Mouse (Mus musculus) heart, postnatal 0 days (tissue): Measurements from ENCODE around the gene Rac3. TPM values are rescaled to one million over a fixed set of nuclear protein-coding genes. Genes with fewer than 3 reads are reported as not detected.

Experiments
- ATAC-seq: fragments of 200-750 bp; cut with Nextera tagmentation; 2 replicates; pipeline ENCODE4 v1.8.0; 2017; ENCODE audit warnings: low read depth, moderate number of reproducible peaks, moderate library complexity; ENCODE audit not compliant: insufficient read depth
- DNase-seq: peaks from one replicate; pipeline ENCODE4 v3.0.0-alpha.2; 2016; ENCODE audit warnings: low spot score
- H3K27ac ChIP-seq: fragments of 300-500 bp; sonication (generic); 2 replicates; pipeline ENCODE4 v1.5.1; 2014; ENCODE audit warnings: low read depth, mild to moderate bottlenecking
- H3K27me3 ChIP-seq: fragments of 300-500 bp; sonication (generic); 2 replicates; pipeline ENCODE4 v1.6.1; 2014; ENCODE audit warnings: low read length, mixed read lengths; ENCODE audit not compliant: control insufficient read depth, insufficient read depth
- H3K36me3 ChIP-seq: fragments of 300-500 bp; sonication (generic); replicated peaks from 2 replicates; pipeline ENCODE4 v1.6.1; 2014; ENCODE audit warnings: low read length, mixed read lengths; ENCODE audit not compliant: control insufficient read depth, insufficient read depth
- H3K4me1 ChIP-seq: fragments of 300-500 bp; sonication (generic); 2 replicates; pipeline ENCODE4 v1.6.1; 2014; ENCODE audit warnings: antibody characterized with exemption; ENCODE audit not compliant: control insufficient read depth, insufficient read depth
- H3K4me2 ChIP-seq: fragments of 300-500 bp; sonication (generic); 2 replicates; pipeline ENCODE4 v1.6.1; 2014; ENCODE audit warnings: low read depth, mild to moderate bottlenecking, low read length, moderate library complexity
- H3K4me3 ChIP-seq: fragments of 300-500 bp; sonication (generic); 2 replicates; pipeline ENCODE4 v1.5.1; 2014; ENCODE audit warnings: low read depth, low read length
- H3K9ac ChIP-seq: fragments of 300-500 bp; sonication (generic); replicated peaks from 2 replicates; pipeline ENCODE4 v1.6.1; 2014; ENCODE audit warnings: low read depth, low read length, mixed read lengths
- H3K9me3 ChIP-seq: fragments of 300-500 bp; sonication (generic); replicated peaks from 2 replicates; pipeline ENCODE4 v1.6.1; 2016; ENCODE audit warnings: low read length; ENCODE audit not compliant: control insufficient read depth
- CTCF ChIP-seq: IDR thresholded peaks from 2 replicates; pipeline ENCODE4 v1.5.1; 2016; ENCODE audit warnings: antibody characterized with exemption, control low read depth, low read depth
- EP300 ChIP-seq: IDR thresholded peaks from 2 replicates; pipeline ENCODE4 v1.6.1; 2016; ENCODE audit warnings: antibody characterized with exemption, low read depth
- WGBS: fragments of 180-500 bp; shearing (Covaris S2); extraction: QIAGEN DNeasy Blood & Tissue Kit; methylation state at CpG from one replicate; pipeline ENCODE4 v1.1.7; 2014; 5-methylcytosine and 5-hydroxymethylcytosine counted together
- polyA plus RNA-seq: library from polyadenylated mRNA; unstranded; fragments of >200 nt; fragmentation: Nextera tagmentation; extraction: Ambion mirVana; gene quantifications from 2 replicates; pipeline ENCODE4 v1.2.1, GENCODE M21; 2015
- total RNA-seq: library from RNA; depleted of rRNA; stranded (reverse); fragments of >200 nt; gene quantifications from 2 replicates; pipeline ENCODE4 v1.2.3, GENCODE M21; 2014; ENCODE audit warnings: low replicate concordance

Gene Rac3
- total and polyA plus RNA-seq, 2 experiments from 2014 or later = 1.4 to 12.6 TPM

- Histone ChIP-seq H3K9ac (no peak overlapping the region), H3K36me3 (peaks cover 42% of the 10 kb centered on the region), H3K27ac (no peak overlapping the region), H3K4me3 (no peak overlapping the region), H3K9me3 (no peaks in the 10 kb centered on the region), H3K27me3 (no peaks in the 10 kb centered on the region), H3K4me2 (no peak overlapping the region), H3K4me1 (peaks cover 12% of the 10 kb centered on the region)
- TF ChIP-seq EP300 = no peak
- no peak for TF ChIP-seq CTCF
- ATAC-seq (no peak), DNase-seq (no peak)
- 82% methylated on average over 3 of the region's 3 CpGs for WGBS
Measured at GRCm38 (mm10) chr11:120689365-120689764, 31.9 kb upstream of the Rac3 start.

GRCm38 (mm10) chr11:120692471-120693011, 28.7 kb upstream of the Rac3 start:
- DNase-seq (peak; percentile 46), ATAC-seq (peak; percentile 39; the same call in 1 of the 2 replicates)
- no peak for TF ChIP-seq CTCF
- TF ChIP-seq EP300 = no peak
- Histone ChIP-seq H3K36me3 (peaks cover 31% of the 10 kb centered on the region), H3K9ac (no peak overlapping the region), H3K4me1 (peaks cover 27% of the 10 kb centered on the region), H3K27ac (peak overlapping the region; percentile 67), H3K27me3 (no peaks in the 10 kb centered on the region), H3K9me3 (no peaks in the 10 kb centered on the region), H3K4me2 (no peak overlapping the region), H3K4me3 (no peak overlapping the region)
- WGBS = 46% methylated on average over 4 of the region's 4 CpGs

DNA sequence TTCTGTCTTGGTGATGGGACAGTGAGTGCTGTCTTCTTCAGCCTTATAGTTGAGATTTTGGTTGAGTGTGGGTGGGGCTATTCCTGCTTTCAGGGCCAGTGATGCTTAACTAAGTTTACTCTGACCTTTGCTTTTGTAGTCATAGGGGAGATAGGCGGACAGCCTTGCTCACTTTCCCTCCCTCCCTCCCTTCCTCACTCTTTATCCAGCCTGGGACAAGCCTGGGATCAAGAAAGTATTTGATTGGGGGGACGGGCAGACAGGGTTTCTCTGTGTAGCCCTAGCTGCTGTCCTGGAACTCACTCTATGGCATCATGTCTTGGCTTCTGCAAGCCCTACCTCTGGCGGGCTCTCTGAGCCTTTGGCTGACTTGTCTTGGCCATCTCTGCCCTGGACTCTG, 27.8 kb upstream of the Rac3 start:
- no peak for DNase-seq
- no peaks in the 10 kb centered on the region for H3K27me3 ChIP-seq
- H3K36me3 ChIP-seq = peaks cover 24% of the 10 kb centered on the region
- no peaks in the 10 kb centered on the region for H3K9me3 ChIP-seq
- no peak for ATAC-seq
- H3K4me2 ChIP-seq = no peak overlapping the region
- H3K27ac ChIP-seq = no peak overlapping the region
- H3K4me3 ChIP-seq = no peak overlapping the region
- H3K4me1 ChIP-seq = peaks cover 31% of the 10 kb centered on the region
- TF ChIP-seq EP300 (no peak), CTCF (no peak)
- no peak overlapping the region for H3K9ac ChIP-seq
- 87% methylated on average over 3 of the region's 3 CpGs for WGBS

DNA sequence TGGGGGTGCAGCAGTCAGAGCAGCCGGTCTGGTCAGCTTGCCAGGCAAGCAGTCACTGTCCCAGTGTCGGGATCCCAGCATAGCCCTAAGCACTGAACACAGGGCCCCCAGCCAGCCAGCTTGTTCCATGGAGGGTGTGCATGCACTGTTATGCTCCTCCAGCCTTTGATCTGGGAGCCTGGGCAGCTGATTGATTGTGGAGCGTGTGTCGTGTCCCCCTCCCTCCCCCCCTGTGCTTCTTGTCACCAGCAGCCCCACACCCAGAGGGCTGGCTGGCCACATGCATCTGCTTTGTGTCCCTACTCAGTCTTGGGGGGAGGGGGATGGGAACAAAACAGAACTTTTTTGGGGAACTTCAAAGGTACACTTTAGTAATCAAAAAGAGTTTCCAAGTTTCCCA, 26.1 kb upstream of the Rac3 start:
- Histone ChIP-seq H3K4me2 (no peak overlapping the region), H3K4me3 (no peak overlapping the region), H3K4me1 (peaks cover 33% of the 10 kb centered on the region), H3K36me3 (peaks cover 20% of the 10 kb centered on the region), H3K9me3 (no peaks in the 10 kb centered on the region), H3K9ac (no peak overlapping the region), H3K27me3 (no peaks in the 10 kb centered on the region), H3K27ac (no peak overlapping the region)
- TF ChIP-seq EP300 = no peak
- no peak for TF ChIP-seq CTCF
- WGBS = 18% methylated on average over 4 of the region's 4 CpGs
- ATAC-seq (peak; percentile 21), DNase-seq (no peak)

GRCm38 (mm10) chr11:120695641-120696040, 25.6 kb upstream of the Rac3 start:
- WGBS = 63% methylated on average over 12 of the region's 12 CpGs
- Histone ChIP-seq H3K4me1 (peaks cover 33% of the 10 kb centered on the region), H3K9ac (no peak overlapping the region; the same call in 1 of the 2 replicates), H3K36me3 (peaks cover 19% of the 10 kb centered on the region), H3K27me3 (no peaks in the 10 kb centered on the region), H3K9me3 (no peaks in the 10 kb centered on the region), H3K4me2 (no peak overlapping the region), H3K4me3 (no peak overlapping the region), H3K27ac (0 out of 2 replicates have a peak overlapping the region, but pooled peaks have one; percentile 13)
- no peak for ATAC-seq
- DNase-seq = no peak
- no peak for TF ChIP-seq EP300

GRCm38 (mm10) chr11:120696568-120696967, 24.7 kb upstream of the Rac3 start:
- Histone ChIP-seq H3K9me3 (no peaks in the 10 kb centered on the region), H3K9ac (no peak overlapping the region), H3K27me3 (no peaks in the 10 kb centered on the region), H3K4me3 (no peak overlapping the region), H3K27ac (no peak overlapping the region), H3K36me3 (peaks cover 28% of the 10 kb centered on the region), H3K4me1 (peaks cover 33% of the 10 kb centered on the region), H3K4me2 (no peak overlapping the region)
- DNase-seq (no peak), ATAC-seq (no peak)
- TF ChIP-seq EP300 = no peak
- peak; percentile 20; the same call in 1 of the 2 replicates for TF ChIP-seq CTCF
- WGBS = 91% methylated on average over 6 of the region's 6 CpGs
